Mouse (Mus musculus): ENCODE data around the gene Dctn3. TPM values are rescaled to one million over a fixed set of nuclear protein-coding genes. Genes with fewer than 3 reads are reported as not detected.
A peak's percentile ranks its signal among the peaks of the same experiment; 100 is the strongest.
"Not testable (repeated sequence)": the region's sequence is repeated elsewhere in the genome, so short reads cannot be mapped to it uniquely, and the experiment has no call there.

The Dctn3 gene
- polyA plus RNA-seq, 1 experiment from 2014 or later: 299 TPM

GRCm38 (mm10) chr4:41708192-41708745 lies 14.7 kb downstream of the Dctn3 start:
- Histone ChIP-seq H3K36me3 (no peaks in the 10 kb centered on the region), H3K4me2 (no peak overlapping the region), H3K4me3 (no peak overlapping the region), H3K4me1 (replicated peaks) (peaks cover 44% of the 10 kb centered on the region), H3K27me3 (no peaks in the 10 kb centered on the region), H3K9ac (no peak overlapping the region), H3K9me3 (no peaks in the 10 kb centered on the region), H3K27ac (replicated peaks) (no peak overlapping the region)
- WGBS: 41% methylated on average over 8 of the region's 8 CpGs
- ATAC-seq (ENCODE audit: low FRiP score, low read depth): no peak; the same call in 1 of the 2 replicates

GRCm38 (mm10) chr4:41707011-41707535 lies 15.9 kb downstream of the Dctn3 start:
- 2% methylated on average over 13 of the region's 13 CpGs for WGBS
- peak overlapping the region; percentile 35 for H3K4me2 ChIP-seq
- no peaks in the 10 kb centered on the region for H3K9me3 ChIP-seq
- peak overlapping the region; percentile 36; the same call in 1 of the 2 replicates for H3K27ac ChIP-seq (replicated peaks)
- H3K4me1 ChIP-seq (replicated peaks): peaks cover 37% of the 10 kb centered on the region
- no peak overlapping the region for H3K4me3 ChIP-seq
- no peaks in the 10 kb centered on the region for H3K36me3 ChIP-seq
- H3K9ac ChIP-seq: peak overlapping the region; percentile 21; the same call in 1 of the 2 replicates
- no peaks in the 10 kb centered on the region for H3K27me3 ChIP-seq
- ATAC-seq (ENCODE audit: low FRiP score, low read depth): peak; percentile 83

GRCm38 (mm10) chr4:41705922-41706754 lies 16.8 kb downstream of the Dctn3 start:
- Histone ChIP-seq H3K27me3 (no peaks in the 10 kb centered on the region), H3K27ac (replicated peaks) (no peak overlapping the region), H3K4me3 (no peak overlapping the region), H3K36me3 (no peaks in the 10 kb centered on the region), H3K4me1 (replicated peaks) (peaks cover 27% of the 10 kb centered on the region), H3K4me2 (no peak overlapping the region), H3K9ac (no peak overlapping the region), H3K9me3 (no peaks in the 10 kb centered on the region)
- 0 out of 2 replicates have a peak, but pooled peaks have one; percentile 6 for ATAC-seq (ENCODE audit: low FRiP score, low read depth)
- 53% methylated on average over 19 of the region's 19 CpGs for WGBS

- Histone ChIP-seq H3K4me3 (no peak overlapping the region), H3K36me3 (no peaks in the 10 kb centered on the region), H3K9me3 (no peaks in the 10 kb centered on the region), H3K27me3 (no peaks in the 10 kb centered on the region), H3K4me1 (replicated peaks) (peaks cover 26% of the 10 kb centered on the region), H3K4me2 (no peak overlapping the region), H3K9ac (no peak overlapping the region), H3K27ac (replicated peaks) (no peak overlapping the region)
- WGBS: 4% methylated on average over 5 of the region's 5 CpGs
- no peak for ATAC-seq (ENCODE audit: low FRiP score, low read depth)
Observed at GRCm38 (mm10) chr4:41704651-41705050, 18.3 kb downstream of the Dctn3 start.

- WGBS: 69% methylated on average over 2 of the region's 2 CpGs
- H3K4me3 ChIP-seq; H3K4me2 ChIP-seq; H3K9ac ChIP-seq; H3K27me3 ChIP-seq; H3K36me3 ChIP-seq; ATAC-seq (ENCODE audit: low FRiP score, low read depth); H3K27ac ChIP-seq (replicated peaks); H3K9me3 ChIP-seq: not testable (repeated sequence)
- peaks cover 16% of the 10 kb centered on the region for H3K4me1 ChIP-seq (replicated peaks)
Observed at GRCm38 (mm10) chr4:41702226-41702625, 20.7 kb downstream of the Dctn3 start.

- not testable (repeated sequence) for H3K4me2 ChIP-seq; ATAC-seq (ENCODE audit: low FRiP score, low read depth); H3K9me3 ChIP-seq; H3K27ac ChIP-seq (replicated peaks); H3K4me3 ChIP-seq; H3K9ac ChIP-seq; H3K27me3 ChIP-seq; H3K4me1 ChIP-seq (replicated peaks); H3K36me3 ChIP-seq
- WGBS: 87% methylated on average over 3 of the region's 8 CpGs
Observed at GRCm38 (mm10) chr4:41700224-41700623, 22.7 kb downstream of the Dctn3 start.

- H3K9me3 ChIP-seq; H3K4me3 ChIP-seq; ATAC-seq (ENCODE audit: low FRiP score, low read depth); H3K27me3 ChIP-seq; H3K9ac ChIP-seq; H3K36me3 ChIP-seq; H3K4me1 ChIP-seq (replicated peaks); H3K27ac ChIP-seq (replicated peaks): not testable (repeated sequence)
- peak within 1 kb of the TSS; percentile 41 for H3K4me2 ChIP-seq
- WGBS: 86% methylated on average over 10 of the region's 10 CpGs
Observed at GRCm38 (mm10) chr4:41699783-41700182, 23.2 kb downstream of the Dctn3 start, which contains the start of gene Il11ra1. TSS of gene Il11ra1 (plus strand) at chr4:41699989.

GRCm38 (mm10) chr4:41698421-41699016 lies 24.5 kb downstream of the Dctn3 start:
- 7% methylated on average over 24 of the region's 32 CpGs for WGBS
- not testable (repeated sequence) for H3K4me1 ChIP-seq (replicated peaks); H3K27me3 ChIP-seq; H3K27ac ChIP-seq (replicated peaks); ATAC-seq (ENCODE audit: low FRiP score, low read depth); H3K9me3 ChIP-seq; H3K4me3 ChIP-seq; H3K36me3 ChIP-seq; H3K9ac ChIP-seq
- H3K4me2 ChIP-seq: peak overlapping the region; percentile 41

- not testable (repeated sequence) for H3K9me3 ChIP-seq; ATAC-seq (ENCODE audit: low FRiP score, low read depth); H3K27ac ChIP-seq (replicated peaks); H3K9ac ChIP-seq; H3K4me1 ChIP-seq (replicated peaks); H3K36me3 ChIP-seq; H3K27me3 ChIP-seq
- Histone ChIP-seq H3K4me2 (peak within 1 kb of the TSS; percentile 45), H3K4me3 (peak within 1 kb of the TSS; percentile 24)
- WGBS: 15% methylated on average over 35 of the region's 40 CpGs
Observed at GRCm38 (mm10) chr4:41696930-41697841, 25.8 kb downstream of the Dctn3 start, which contains the start of gene Cntfr. TSS of gene Cntfr (minus strand) at chr4:41697089.

GRCm38 (mm10) chr4:41696452-41696851 lies 26.5 kb downstream of the Dctn3 start:
- not testable (repeated sequence) for H3K27me3 ChIP-seq; H3K9ac ChIP-seq; H3K27ac ChIP-seq (replicated peaks); H3K4me2 ChIP-seq; ATAC-seq (ENCODE audit: low FRiP score, low read depth); H3K36me3 ChIP-seq; H3K9me3 ChIP-seq; H3K4me3 ChIP-seq; H3K4me1 ChIP-seq (replicated peaks)
- 9% methylated on average over 15 of the region's 15 CpGs for WGBS

GRCm38 (mm10) chr4:41695800-41696199 lies 27.2 kb downstream of the Dctn3 start:
- Histone ChIP-seq H3K4me2 (peak overlapping the region; percentile 45), H3K4me3 (peak overlapping the region; percentile 24)
- not testable (repeated sequence) for H3K9me3 ChIP-seq; H3K27me3 ChIP-seq; H3K9ac ChIP-seq; H3K4me1 ChIP-seq (replicated peaks); H3K36me3 ChIP-seq; H3K27ac ChIP-seq (replicated peaks); ATAC-seq (ENCODE audit: low FRiP score, low read depth)
- WGBS: 2% methylated on average over 17 of the region's 38 CpGs

Measured in hindbrain, embryonic 15.5 days (tissue).